Mouse (Mus musculus) midbrain, embryonic 10.5 days (tissue): Measurements from ENCODE around the gene Ccdc92b. TPM values are rescaled to one million over a fixed set of nuclear protein-coding genes. Genes with fewer than 3 reads are reported as not detected.
"Not testable (repeated sequence)": the region's sequence is repeated elsewhere in the genome, so short reads cannot be mapped to it uniquely, and the experiment has no call there.

Experiments used
- DNase-seq: peaks from one replicate; pipeline ENCODE4 v3.0.0-alpha.2; 2017; ENCODE audit warnings: low spot score
- H3K27ac ChIP-seq: fragments of 300-500 bp; sonication (generic); replicated peaks from 2 replicates; pipeline ENCODE4 v1.5.1; 2016; ENCODE audit warnings: mild to moderate bottlenecking
- H3K27me3 ChIP-seq: fragments of 300-500 bp; sonication (generic); 2 replicates; pipeline ENCODE4 v1.6.1; 2016; ENCODE audit warnings: low read depth, mild to moderate bottlenecking; ENCODE audit not compliant: poor library complexity, severe bottlenecking
- H3K36me3 ChIP-seq: fragments of 300-500 bp; sonication (generic); 2 replicates; pipeline ENCODE4 v1.6.1; 2016; ENCODE audit warnings: mild to moderate bottlenecking, moderate library complexity
- H3K4me1 ChIP-seq: fragments of 300-500 bp; sonication (generic); 2 replicates; pipeline ENCODE4 v1.6.1; 2016
- H3K4me3 ChIP-seq: fragments of 300-500 bp; sonication (generic); 2 replicates; pipeline ENCODE4 v1.5.1; 2016; ENCODE audit warnings: mild to moderate bottlenecking, moderate library complexity
- H3K9me3 ChIP-seq: fragments of 300-500 bp; sonication (generic); replicated peaks from 2 replicates; pipeline ENCODE4 v1.6.1; 2016; ENCODE audit warnings: mild to moderate bottlenecking
- WGBS: fragments of 180-500 bp; shearing (Covaris S2); methylation state at CpG from one replicate; pipeline ENCODE4 v1.1.7; 2016; 5-methylcytosine and 5-hydroxymethylcytosine counted together
- polyA plus RNA-seq: library from polyadenylated mRNA; unstranded; fragments of >200 nt; fragmentation: Nextera tagmentation; extraction: Ambion mirVana; gene quantifications from 2 replicates; pipeline ENCODE4 v1.2.1, GENCODE M21; 2016

The Ccdc92b gene
- polyA plus RNA-seq = 0.62 and 0.67 TPM in 2 replicates

GRCm38 (mm10) chr11:74619201-74619955, at the start of gene Ccdc92b:
TSS of gene Ccdc92b (plus strand) at chr11:74619605.
- Histone ChIP-seq H3K9me3 (no peaks in the 10 kb centered on the region), H3K4me3 (peak within 1 kb of the TSS; percentile 57), H3K27me3 (peaks cover 45% of the 10 kb centered on the region), H3K4me1 (peaks cover 14% of the 10 kb centered on the region), H3K27ac (peak within 1 kb of the TSS; percentile 55), H3K36me3 (no peaks in the 10 kb centered on the region)
- under 1% methylated on average over 56 of the region's 63 CpGs for WGBS
- DNase-seq = peak; percentile 87

- Histone ChIP-seq H3K4me3 (no peak overlapping the region), H3K9me3 (no peaks in the 10 kb centered on the region), H3K27ac (no peak overlapping the region), H3K36me3 (no peaks in the 10 kb centered on the region), H3K27me3 (no peaks in the 10 kb centered on the region), H3K4me1 (peaks cover 16% of the 10 kb centered on the region)
- 73% methylated on average over 6 of the region's 6 CpGs for WGBS
- DNase-seq = no peak
Measured at GRCm38 (mm10) chr11:74569735-74570134, 49.7 kb upstream of the Ccdc92b start.

- Histone ChIP-seq H3K4me3 (no peak overlapping the region), H3K9me3 (no peaks in the 10 kb centered on the region), H3K36me3 (no peaks in the 10 kb centered on the region), H3K4me1 (peaks cover 16% of the 10 kb centered on the region), H3K27me3 (no peaks in the 10 kb centered on the region), H3K27ac (no peak overlapping the region)
- WGBS = 80% methylated on average over 6 of the region's 6 CpGs
- no peak for DNase-seq
Measured at GRCm38 (mm10) chr11:74572459-74573061, 46.8 kb upstream of the Ccdc92b start.

GRCm38 (mm10) chr11:74574768-74575434, 44.5 kb upstream of the Ccdc92b start:
- no peaks in the 10 kb centered on the region for H3K9me3 ChIP-seq
- 81% methylated on average over 4 of the region's 4 CpGs for WGBS
- DNase-seq = no peak

GRCm38 (mm10) chr11:74575940-74576339, 43.5 kb upstream of the Ccdc92b start:
- H3K9me3 ChIP-seq = no peaks in the 10 kb centered on the region
- 94% methylated on average over 3 of the region's 3 CpGs for WGBS
- H3K27me3 ChIP-seq = no peaks in the 10 kb centered on the region
- no peak for DNase-seq
- peaks cover 10% of the 10 kb centered on the region for H3K4me1 ChIP-seq
- no peaks in the 10 kb centered on the region for H3K36me3 ChIP-seq
- H3K27ac ChIP-seq = no peak overlapping the region
- no peak overlapping the region for H3K4me3 ChIP-seq

More at GRCm38 (mm10) chr11:74574768-74575434, 44.5 kb upstream of the Ccdc92b start:
- no peaks in the 10 kb centered on the region for H3K27me3 ChIP-seq
- no peak overlapping the region for H3K4me3 ChIP-seq
- H3K4me1 ChIP-seq = peaks cover 16% of the 10 kb centered on the region
- H3K36me3 ChIP-seq = no peaks in the 10 kb centered on the region
- H3K27ac ChIP-seq = no peak overlapping the region

GRCm38 (mm10) chr11:74577068-74577467, 42.3 kb upstream of the Ccdc92b start:
- Histone ChIP-seq H3K27me3 (no peaks in the 10 kb centered on the region), H3K4me1 (peaks cover 7% of the 10 kb centered on the region)

GRCm38 (mm10) chr11:74581333-74581732, 38.1 kb upstream of the Ccdc92b start:
- not testable (repeated sequence) for H3K36me3 ChIP-seq, H3K4me3 ChIP-seq

More at GRCm38 (mm10) chr11:74577068-74577467, 42.3 kb upstream of the Ccdc92b start:
- Histone ChIP-seq H3K27ac (no peak overlapping the region), H3K9me3 (no peaks in the 10 kb centered on the region), H3K4me3 (no peak overlapping the region), H3K36me3 (no peaks in the 10 kb centered on the region)
- 75% methylated on average over 3 of the region's 3 CpGs for WGBS
- no peak for DNase-seq

GRCm38 (mm10) chr11:74582464-74582863, 36.9 kb upstream of the Ccdc92b start:
- H3K9me3 ChIP-seq = no peaks in the 10 kb centered on the region
- no peak for DNase-seq
- H3K4me3 ChIP-seq = no peak overlapping the region
- WGBS = 83% methylated on average over 3 of the region's 3 CpGs
- no peak overlapping the region for H3K27ac ChIP-seq
- H3K27me3 ChIP-seq = peaks cover 15% of the 10 kb centered on the region
- H3K36me3 ChIP-seq = no peaks in the 10 kb centered on the region
- H3K4me1 ChIP-seq = peaks cover 3% of the 10 kb centered on the region; the same call in 1 of the 2 replicates

More at GRCm38 (mm10) chr11:74581333-74581732, 38.1 kb upstream of the Ccdc92b start:
- not testable (repeated sequence) for H3K9me3 ChIP-seq, H3K27me3 ChIP-seq, H3K4me1 ChIP-seq, H3K27ac ChIP-seq, DNase-seq
- 61% methylated on average over 4 of the region's 4 CpGs for whole genome bisulfite sequencing

GRCm38 (mm10) chr11:74583824-74584349, 35.5 kb upstream of the Ccdc92b start:
- Histone ChIP-seq H3K27me3 (peaks cover 30% of the 10 kb centered on the region), H3K4me1 (peaks cover 3% of the 10 kb centered on the region; the same call in 1 of the 2 replicates), H3K9me3 (no peaks in the 10 kb centered on the region), H3K4me3 (no peak overlapping the region), H3K36me3 (no peaks in the 10 kb centered on the region), H3K27ac (no peak overlapping the region)
- WGBS = 75% methylated on average over 7 of the region's 7 CpGs
- DNase-seq = no peak

GRCm38 (mm10) chr11:74584946-74585723, 34.3 kb upstream of the Ccdc92b start:
- Histone ChIP-seq H3K4me3 (no peak overlapping the region), H3K36me3 (no peaks in the 10 kb centered on the region), H3K4me1 (peaks cover 12% of the 10 kb centered on the region), H3K27ac (no peak overlapping the region), H3K9me3 (no peaks in the 10 kb centered on the region), H3K27me3 (peaks cover 42% of the 10 kb centered on the region)
- DNase-seq = no peak
- 73% methylated on average over 10 of the region's 10 CpGs for WGBS

- Histone ChIP-seq H3K4me3 (no peak overlapping the region), H3K9me3 (no peaks in the 10 kb centered on the region), H3K27ac (no peak overlapping the region), H3K36me3 (no peaks in the 10 kb centered on the region), H3K27me3 (peaks cover 55% of the 10 kb centered on the region), H3K4me1 (peaks cover 17% of the 10 kb centered on the region)
- DNase-seq = no peak
- 70% methylated on average over 5 of the region's 5 CpGs for WGBS
Measured at GRCm38 (mm10) chr11:74586401-74586800, 33.0 kb upstream of the Ccdc92b start.
